8 mouse cellular contexts compared by ENCODE assay signal in the genomic region with DNA sequence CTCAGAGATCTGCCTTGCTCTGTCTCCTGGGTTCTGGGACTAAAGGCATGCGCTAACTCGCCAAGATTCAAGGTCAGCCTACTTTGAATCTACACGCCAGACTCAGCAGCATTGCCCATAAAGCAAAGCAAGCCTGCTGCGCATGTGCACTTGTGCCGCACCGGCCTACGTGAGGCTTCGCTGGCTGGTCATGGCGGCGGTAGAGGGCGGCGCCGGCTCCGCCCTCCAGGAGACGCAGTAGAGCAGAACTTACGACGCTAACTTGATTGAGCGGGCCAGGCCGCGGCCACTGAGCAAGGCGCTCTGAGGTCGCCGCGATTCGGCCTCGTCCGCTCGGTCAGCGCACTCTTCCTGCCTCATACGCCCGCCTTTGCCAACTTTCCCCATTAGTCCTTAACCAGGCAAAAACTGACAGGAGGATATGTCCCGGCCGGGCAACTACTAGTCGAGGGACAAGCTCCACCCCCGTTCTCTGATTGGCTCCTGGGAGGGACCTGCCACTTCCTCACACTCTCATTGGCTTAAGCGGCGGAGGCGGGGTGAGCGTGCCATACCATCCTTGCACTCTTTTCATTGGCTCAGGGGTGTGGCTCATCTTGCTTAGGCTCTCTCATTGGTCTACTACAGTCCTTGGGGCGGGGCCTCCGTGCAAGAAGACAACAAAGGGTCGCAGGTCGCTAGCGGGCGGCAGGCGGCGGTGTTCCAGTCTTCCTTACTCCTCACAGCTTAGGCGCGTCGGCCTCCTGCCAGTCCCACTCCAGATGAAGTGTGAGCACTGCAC. TPM values are rescaled to one million over a fixed set of nuclear protein-coding genes. Genes with fewer than 3 reads are reported as not detected.
DNase-seq lines count a peak whose midpoint lies in the region; ATAC-seq and TF ChIP-seq lines count a peak whose summit lies in the region.

A gene (plus strand): TSS at position 690 of the 781 bp plus-strand sequence.

- ATAC-seq in forebrain, postnatal 0 days = peak; percentile 100
- ATAC-seq in lung, embryonic 15.5 days (ENCODE audit: borderline replicate concordance, extremely low read depth, low FRiP score, low TSS enrichment) = peak; percentile 100

- TF ChIP-seq CTCF in MEL (IDR thresholded peaks at IDR 0.05 in 2 of 3, conservative IDR thresholded peaks at IDR 0.05 in 1 of 3; ENCODE audit: control insufficient read depth in 1 of 3, insufficient read depth in 1 of 3, low read depth in 2 of 3, low read length in 3 of 3, poor library complexity in 1 of 3, severe bottlenecking in 1 of 3) = peak in 2 of 3 experiments; percentile 67 to 74; a peak in 5 of 6 replicates
- peak; percentile 38; the same call in 1 of the 2 replicates for TF ChIP-seq CTCF in cerebellum, adult 2 months (IDR thresholded peaks at IDR 0.05; ENCODE audit: borderline replicate concordance, insufficient read depth, low read depth, low read length)
- peak; percentile 85 for TF ChIP-seq CTCF in forebrain, postnatal 0 days (IDR thresholded peaks at IDR 0.05; ENCODE audit: low read depth)

- peak within 1 kb of the TSS; percentile 80 for H3K9ac ChIP-seq in MEL (ENCODE audit: control insufficient read depth, low read depth, low read length, poor library complexity, severe bottlenecking)
- H3K9ac ChIP-seq in forebrain, postnatal 0 days = peak within 1 kb of the TSS; percentile 78
- peak within 1 kb of the TSS; percentile 83 for H3K9ac ChIP-seq in lung, embryonic 15.5 days

- H3K4me2 ChIP-seq in forebrain, postnatal 0 days (ENCODE audit: low read depth) = peak within 1 kb of the TSS; percentile 56
- H3K4me2 ChIP-seq in lung, embryonic 15.5 days = peak within 1 kb of the TSS; percentile 65

- no peak; the same call in 1 of the 2 replicates for TF ChIP-seq RAD21 in MEL (IDR thresholded peaks at IDR 0.05; ENCODE audit: low read depth, low read length)

- peaks cover 27 to 37% of the 10 kb centered on the region in 2 experiments for H3K4me1 ChIP-seq in MEL (ENCODE audit: control insufficient read depth in 1 of 2, insufficient read depth in 2 of 2, low read length in 2 of 2)
- peaks cover 7% of the 10 kb centered on the region for H3K4me1 ChIP-seq in cerebellum, adult 2 months (ENCODE audit: control insufficient read depth, insufficient read depth, low read length)
- H3K4me1 ChIP-seq in forebrain, postnatal 0 days (ENCODE audit: insufficient read depth) = peaks cover 19% of the 10 kb centered on the region
- H3K4me1 ChIP-seq in lung, embryonic 15.5 days = peaks cover 23% of the 10 kb centered on the region

- H3K4me3 ChIP-seq in MEL (ENCODE audit: control insufficient read depth in 1 of 2, insufficient read depth in 1 of 2, low read depth in 2 of 2, low read length in 2 of 2) = peak within 1 kb of the TSS; percentile 87 to 94
- peak within 1 kb of the TSS; percentile 81 for H3K4me3 ChIP-seq in cerebellum, adult 2 months (replicated peaks; ENCODE audit: insufficient read depth, low read depth, low read length)
- peak within 1 kb of the TSS; percentile 68 for H3K4me3 ChIP-seq in forebrain, postnatal 0 days (ENCODE audit: low read depth, low read length)
- H3K4me3 ChIP-seq in lung, embryonic 15.5 days = peak within 1 kb of the TSS; percentile 87

- WGBS in cerebellum, adult 2 months = under 1% methylated on average over 50 of the region's 50 CpGs
- WGBS in forebrain, postnatal 0 days = 1% methylated on average over 50 of the region's 50 CpGs
- under 1% methylated on average over 50 of the region's 50 CpGs for whole genome bisulfite sequencing in lung, embryonic 15.5 days

- no peaks in the 10 kb centered on the region for H3K27me3 ChIP-seq in MEL (ENCODE audit: control insufficient read depth in 1 of 2, insufficient read depth in 2 of 2, low read length in 2 of 2)
- H3K27me3 ChIP-seq in cerebellum, adult 2 months (ENCODE audit: control insufficient read depth, insufficient read depth, low read length) = no peaks in the 10 kb centered on the region
- no peaks in the 10 kb centered on the region for H3K27me3 ChIP-seq in forebrain, postnatal 0 days (ENCODE audit: insufficient read depth, low read length)
- H3K27me3 ChIP-seq in lung, embryonic 15.5 days = no peaks in the 10 kb centered on the region

- peak; percentile 100 for DNase-seq in MEL (ENCODE audit: low read depth, low spot score)
- peak; percentile 99 to 100 for DNase-seq in cerebellum, adult 2 months
- peak; percentile 99 for DNase-seq in forebrain, postnatal 0 days
- DNase-seq in heart, postnatal 4 days = peak; percentile 98
- DNase-seq in layer of hippocampus, adult 8-10 months (ENCODE audit: low spot score in 2 of 2) = peak; percentile 99 to 100
- peak; percentile 100 for DNase-seq in ovary, adult 18-20 months (ENCODE audit: low spot score)
- DNase-seq in thymus, postnatal 0 days (ENCODE audit: low spot score) = peak; percentile 100

- no peaks in the 10 kb centered on the region for H3K9me3 ChIP-seq in MEL (replicated peaks; ENCODE audit: insufficient read depth, low read length)
- H3K9me3 ChIP-seq in forebrain, postnatal 0 days (ENCODE audit: low read length) = no peaks in the 10 kb centered on the region
- H3K9me3 ChIP-seq in lung, embryonic 15.5 days = no peaks in the 10 kb centered on the region

- peak in 1 of 2 experiments; percentile 78; a peak in 2 of 4 replicates for TF ChIP-seq POLR2A in MEL (IDR thresholded peaks at IDR 0.05; ENCODE audit: control insufficient read depth in 1 of 2, insufficient read depth in 1 of 2, low read depth in 1 of 2, low read length in 2 of 2, poor library complexity in 1 of 2)
- TF ChIP-seq POLR2A in cerebellum, adult 2 months (IDR thresholded peaks at IDR 0.05; ENCODE audit: borderline replicate concordance, insufficient read depth, low read length) = peak; percentile 93

- H3K27ac ChIP-seq in MEL (ENCODE audit: control insufficient read depth, low read depth, low read length) = peak within 1 kb of the TSS; percentile 97
- peak within 1 kb of the TSS; percentile 91 for H3K27ac ChIP-seq in cerebellum, adult 2 months (ENCODE audit: insufficient read depth, low read length)
- peak within 1 kb of the TSS; percentile 86 for H3K27ac ChIP-seq in forebrain, postnatal 0 days (ENCODE audit: low read depth, low read length)
- H3K27ac ChIP-seq in lung, embryonic 15.5 days = peak within 1 kb of the TSS; percentile 100

- peaks cover 4 to 60% of the 10 kb centered on the region in 2 experiments for H3K36me3 ChIP-seq in MEL (ENCODE audit: control insufficient read depth in 1 of 2, insufficient read depth in 2 of 2, low read length in 2 of 2)
- H3K36me3 ChIP-seq in forebrain, postnatal 0 days (ENCODE audit: insufficient read depth) = peaks cover 19% of the 10 kb centered on the region
- H3K36me3 ChIP-seq in lung, embryonic 15.5 days = peaks cover 13% of the 10 kb centered on the region

- peaks cover 10% of the 10 kb centered on the region for H3K79me2 ChIP-seq in MEL (ENCODE audit: control insufficient read depth, insufficient read depth, low read length, poor library complexity)

- no peak for TF ChIP-seq EP300 in MEL (IDR thresholded peaks at IDR 0.05; ENCODE audit: low read depth in 1 of 2, low read length in 2 of 2)

TF ChIP-seq in MEL, 35 proteins besides CTCF, POLR2A, EP300 and RAD21 (continues in another document):
- TF ChIP-seq TCF12 (IDR thresholded peaks at IDR 0.05; ENCODE audit: low read depth, low read length) (peak; percentile 71), TAL1 (IDR thresholded peaks at IDR 0.05; ENCODE audit: low read length) (no peak), NELFE (IDR thresholded peaks at IDR 0.05; ENCODE audit: low read depth, low read length) (peak; percentile 65), BHLHE40 (IDR thresholded peaks at IDR 0.05; ENCODE audit: borderline replicate concordance, low read depth, low read length) (0 out of 2 replicates have a peak, but pooled peaks have one; percentile 33), ETS1 (IDR thresholded peaks at IDR 0.05; ENCODE audit: low read depth, low read length) (no peak; the same call in 1 of the 2 replicates), POLR2AphosphoS2 (IDR thresholded peaks at IDR 0.05; ENCODE audit: low read length) (peak; percentile 27; the same call in 1 of the 2 replicates), MAX (IDR thresholded peaks at IDR 0.05; ENCODE audit: low read length) (no peak; the same call in 1 of the 2 replicates), SIN3A (IDR thresholded peaks at IDR 0.05; ENCODE audit: low read length) (peak; percentile 78), TBP (IDR thresholded peaks at IDR 0.05; ENCODE audit: low read depth, low read length) (peak; percentile 92), SMC3 (IDR thresholded peaks at IDR 0.05; ENCODE audit: low read depth, low read length) (peak; percentile 27), ZKSCAN1 (IDR thresholded peaks at IDR 0.05; ENCODE audit: low read depth, low read length) (peak; percentile 41; the same call in 1 of the 2 replicates), NRF1 (IDR thresholded peaks at IDR 0.05; ENCODE audit: insufficient read depth, low read depth, low read length, poor library complexity, severe bottlenecking) (peak; percentile 95), USF2 (IDR thresholded peaks at IDR 0.05; ENCODE audit: borderline replicate concordance in 1 of 2, insufficient read depth in 1 of 2, low read depth in 1 of 2, low read length in 2 of 2) (no peak), MYC (IDR thresholded peaks at IDR 0.05; ENCODE audit: low read depth, low read length) (peak; percentile 87), HCFC1 (IDR thresholded peaks at IDR 0.05; ENCODE audit: low read depth, low read length) (peak; percentile 78), MEF2A (IDR thresholded peaks at IDR 0.05; ENCODE audit: extremely low read depth, insufficient replicate concordance, low read depth, low read length, poor library complexity, severe bottlenecking) (0 out of 2 replicates have a peak, but pooled peaks have one; percentile 5), ZNF384 (IDR thresholded peaks at IDR 0.05; ENCODE audit: low read depth, low read length) (no peak), CHD1 (IDR thresholded peaks at IDR 0.05; ENCODE audit: low read depth, low read length) (no peak), ZC3H11A (IDR thresholded peaks at IDR 0.05; ENCODE audit: low read depth, low read length) (no peak), UBTF (IDR thresholded peaks at IDR 0.05; ENCODE audit: borderline replicate concordance, insufficient read depth, low read depth, low read length) (no peak)

RNA-seq across cellular contexts. Expression of the gene that starts here (rescaled TPM):
- total RNA-seq in MEL (2012; rRNA removed) = 31.9 and 45.3 TPM in 2 replicates
- polyA plus RNA-seq in MEL (2012; ENCODE audit: insufficient read depth in 1 of 2, insufficient read length in 2 of 2, low read depth in 1 of 2, low replicate concordance in 2 of 2, missing spikeins in 1 of 2) = 10 to 100 TPM in 1 of 2 experiments, not detected in 1; 44.9 TPM
- polyA plus RNA-seq in cerebellum, adult 2 months (2012; rRNA removed) = 60.4 and 68.9 TPM in 2 replicates
- 73.1 and 135 TPM in 2 replicates for total RNA-seq in forebrain, postnatal 0 days (2014; rRNA removed)
- 39.0 and 42.9 TPM in 2 replicates for polyA plus RNA-seq in forebrain, postnatal 0 days (2015; fragmentation: Nextera tagmentation; extraction: Ambion mirVana)
- total RNA-seq in heart, postnatal 4 days (2021) = 10 to 100 TPM; 58.7 to 62.4 TPM
- total RNA-seq in layer of hippocampus, adult 8-10 months (2022) = 10 to 100 TPM; 42.9 to 71.2 (median 51.7) TPM
- polyA plus RNA-seq in lung, embryonic 15.5 days (2015; fragmentation: Nextera tagmentation; extraction: Ambion mirVana) = 47.7 and 51.9 TPM in 2 replicates
- 28.5 and 41.6 TPM in 2 replicates for polyA plus RNA-seq in thymus, postnatal 0 days (2015; fragmentation: Nextera tagmentation; extraction: Ambion mirVana)

Comparison
In these comparisons a context has a peak if more than half of its experiments do, and no peak if none do; other contexts are left out.
1. Peak in every context shown above with its lines: DNase-seq, ATAC-seq, H3K4me3 ChIP-seq and H3K27ac ChIP-seq.